Mouse (Mus musculus): Measurements from ENCODE around the gene Cep97. TPM values are rescaled to one million over a fixed set of nuclear protein-coding genes. Genes with fewer than 3 reads are reported as not detected.
A peak's percentile ranks its signal among the peaks of the same experiment; 100 is the strongest.
"Not testable (repeated sequence)": the region's sequence is repeated elsewhere in the genome, so short reads cannot be mapped to it uniquely, and the experiment has no call there.

Cep97 gene
- polyA plus RNA-seq, 1 experiment from 2014 or later = 19.6 TPM

GRCm38 (mm10) chr16:55967221-55967620 is 32.6 kb upstream of the Cep97 start:
- ATAC-seq (ENCODE audit: insufficient read depth, low FRiP score, low TSS enrichment) (no peak), DNase-seq (ENCODE audit: low spot score) (no peak)
- H3K27ac ChIP-seq (ENCODE audit: low read depth, low read length) = no peak overlapping the region; the same call in 1 of the 2 replicates
- H3K9me3 ChIP-seq (ENCODE audit: control insufficient read depth, low read length) = no peaks in the 10 kb centered on the region
- H3K27me3 ChIP-seq (ENCODE audit: control insufficient read depth, insufficient read depth, low read length) = no peaks in the 10 kb centered on the region
- peak overlapping the region; percentile 89 for H3K9ac ChIP-seq (ENCODE audit: low read length)
- H3K4me3 ChIP-seq (ENCODE audit: low read depth, low read length) = peak overlapping the region; percentile 77
- H3K36me3 ChIP-seq (ENCODE audit: control insufficient read depth, insufficient read depth, low read length) = peaks cover 11% of the 10 kb centered on the region
- WGBS = 29% methylated on average over 1 of the region's 1 CpGs
- peaks cover 4% of the 10 kb centered on the region; the same call in 1 of the 2 replicates for H3K4me1 ChIP-seq (ENCODE audit: control insufficient read depth, insufficient read depth, low read length)
- peak overlapping the region; percentile 90 for H3K4me2 ChIP-seq (ENCODE audit: low read depth)

- H3K4me3 ChIP-seq (ENCODE audit: low read depth, low read length) = peak within 1 kb of the TSS; percentile 77
- peaks cover 4% of the 10 kb centered on the region; the same call in 1 of the 2 replicates for H3K4me1 ChIP-seq (ENCODE audit: control insufficient read depth, insufficient read depth, low read length)
- ATAC-seq (ENCODE audit: insufficient read depth, low FRiP score, low TSS enrichment) (peak; percentile 92), DNase-seq (ENCODE audit: low spot score) (peak; percentile 93)
- no peaks in the 10 kb centered on the region for H3K27me3 ChIP-seq (ENCODE audit: control insufficient read depth, insufficient read depth, low read length)
- H3K9ac ChIP-seq (ENCODE audit: low read length) = peak within 1 kb of the TSS; percentile 89
- H3K4me2 ChIP-seq (ENCODE audit: low read depth) = peak within 1 kb of the TSS; percentile 90
- WGBS = under 1% methylated on average over 42 of the region's 42 CpGs
- H3K27ac ChIP-seq (ENCODE audit: low read depth, low read length) = peak within 1 kb of the TSS; percentile 69
- H3K36me3 ChIP-seq (ENCODE audit: control insufficient read depth, insufficient read depth, low read length) = peaks cover 5% of the 10 kb centered on the region
- no peaks in the 10 kb centered on the region for H3K9me3 ChIP-seq (ENCODE audit: control insufficient read depth, low read length)
These were observed 31.7 kb upstream of the Cep97 start, which contains the start of gene Rpl24 for GRCm38 (mm10) chr16:55966212-55966871. TSS of gene Rpl24 (plus strand) at chr16:55966275.

- ATAC-seq (ENCODE audit: insufficient read depth, low FRiP score, low TSS enrichment) = no peak
- H3K4me3 ChIP-seq (ENCODE audit: low read depth, low read length) = no peak overlapping the region
- H3K4me1 ChIP-seq (ENCODE audit: control insufficient read depth, insufficient read depth, low read length) = peaks cover 4% of the 10 kb centered on the region; the same call in 1 of the 2 replicates
- H3K27me3 ChIP-seq (ENCODE audit: control insufficient read depth, insufficient read depth, low read length) = no peaks in the 10 kb centered on the region
- H3K27ac ChIP-seq (ENCODE audit: low read depth, low read length) = no peak overlapping the region
- no peaks in the 10 kb centered on the region for H3K36me3 ChIP-seq (ENCODE audit: control insufficient read depth, insufficient read depth, low read length)
- no peak overlapping the region for H3K9ac ChIP-seq (ENCODE audit: low read length)
- H3K4me2 ChIP-seq (ENCODE audit: low read depth) = no peak overlapping the region
- WGBS = 66% methylated on average over 4 of the region's 4 CpGs
- DNase-seq (ENCODE audit: low spot score) = peak; percentile 25
- H3K9me3 ChIP-seq (ENCODE audit: control insufficient read depth, low read length) = no peaks in the 10 kb centered on the region
These were observed 29.7 kb upstream of the Cep97 start for GRCm38 (mm10) chr16:55964126-55964949.

- not testable (repeated sequence) for H3K27me3 ChIP-seq (ENCODE audit: control insufficient read depth, insufficient read depth, low read length); ATAC-seq (ENCODE audit: insufficient read depth, low FRiP score, low TSS enrichment); H3K4me1 ChIP-seq (ENCODE audit: control insufficient read depth, insufficient read depth, low read length); H3K9me3 ChIP-seq (ENCODE audit: control insufficient read depth, low read length); H3K4me2 ChIP-seq (ENCODE audit: low read depth); H3K9ac ChIP-seq (ENCODE audit: low read length); H3K36me3 ChIP-seq (ENCODE audit: control insufficient read depth, insufficient read depth, low read length); H3K4me3 ChIP-seq (ENCODE audit: low read depth, low read length); DNase-seq (ENCODE audit: low spot score); H3K27ac ChIP-seq (ENCODE audit: low read depth, low read length)
- WGBS = 89% methylated on average over 5 of the region's 11 CpGs
These were observed 28.4 kb upstream of the Cep97 start for GRCm38 (mm10) chr16:55963068-55963467.

GRCm38 (mm10) chr16:55954196-55954595 is 19.5 kb upstream of the Cep97 start:
- DNase-seq (ENCODE audit: low spot score); H3K27me3 ChIP-seq (ENCODE audit: control insufficient read depth, insufficient read depth, low read length); H3K36me3 ChIP-seq (ENCODE audit: control insufficient read depth, insufficient read depth, low read length); ATAC-seq (ENCODE audit: insufficient read depth, low FRiP score, low TSS enrichment); H3K4me3 ChIP-seq (ENCODE audit: low read depth, low read length); H3K9me3 ChIP-seq (ENCODE audit: control insufficient read depth, low read length); H3K27ac ChIP-seq (ENCODE audit: low read depth, low read length); H3K4me1 ChIP-seq (ENCODE audit: control insufficient read depth, insufficient read depth, low read length); H3K4me2 ChIP-seq (ENCODE audit: low read depth); H3K9ac ChIP-seq (ENCODE audit: low read length): not testable (repeated sequence)
- 94% methylated on average over 9 of the region's 9 CpGs for WGBS

- H3K27me3 ChIP-seq (ENCODE audit: control insufficient read depth, insufficient read depth, low read length) = no peaks in the 10 kb centered on the region
- H3K4me1 ChIP-seq (ENCODE audit: control insufficient read depth, insufficient read depth, low read length) = no peaks in the 10 kb centered on the region
- no peak for ATAC-seq (ENCODE audit: insufficient read depth, low FRiP score, low TSS enrichment)
- H3K9me3 ChIP-seq (ENCODE audit: control insufficient read depth, low read length) = no peaks in the 10 kb centered on the region
- DNase-seq (ENCODE audit: low spot score) = no peak
- H3K4me3 ChIP-seq (ENCODE audit: low read depth, low read length) = no peak overlapping the region
- H3K4me2 ChIP-seq (ENCODE audit: low read depth) = no peak overlapping the region
- H3K9ac ChIP-seq (ENCODE audit: low read length) = no peak overlapping the region
- no peak overlapping the region for H3K27ac ChIP-seq (ENCODE audit: low read depth, low read length)
- H3K36me3 ChIP-seq (ENCODE audit: control insufficient read depth, insufficient read depth, low read length) = no peaks in the 10 kb centered on the region
These were observed 18.1 kb upstream of the Cep97 start for GRCm38 (mm10) chr16:55952771-55953170.

- Histone ChIP-seq H3K4me3 (ENCODE audit: low read depth, low read length) (no peak overlapping the region), H3K9me3 (ENCODE audit: control insufficient read depth, low read length) (no peaks in the 10 kb centered on the region), H3K4me2 (ENCODE audit: low read depth) (no peak overlapping the region), H3K9ac (ENCODE audit: low read length) (no peak overlapping the region), H3K27ac (ENCODE audit: low read depth, low read length) (no peak overlapping the region), H3K4me1 (ENCODE audit: control insufficient read depth, insufficient read depth, low read length) (no peaks in the 10 kb centered on the region), H3K36me3 (ENCODE audit: control insufficient read depth, insufficient read depth, low read length) (no peaks in the 10 kb centered on the region), H3K27me3 (ENCODE audit: control insufficient read depth, insufficient read depth, low read length) (no peaks in the 10 kb centered on the region)
- WGBS = 81% methylated on average over 7 of the region's 7 CpGs
- no peak for DNase-seq (ENCODE audit: low spot score)
- ATAC-seq (ENCODE audit: insufficient read depth, low FRiP score, low TSS enrichment) = no peak
These were observed 17.1 kb upstream of the Cep97 start for GRCm38 (mm10) chr16:55951679-55952327.

- no peaks in the 10 kb centered on the region for H3K9me3 ChIP-seq (ENCODE audit: control insufficient read depth, low read length)
- DNase-seq (ENCODE audit: low spot score) = peak; percentile 76
- no peak overlapping the region for H3K9ac ChIP-seq (ENCODE audit: low read length)
- no peak overlapping the region for H3K4me3 ChIP-seq (ENCODE audit: low read depth, low read length)
- H3K27me3 ChIP-seq (ENCODE audit: control insufficient read depth, insufficient read depth, low read length) = no peaks in the 10 kb centered on the region
- no peaks in the 10 kb centered on the region for H3K4me1 ChIP-seq (ENCODE audit: control insufficient read depth, insufficient read depth, low read length)
- H3K27ac ChIP-seq (ENCODE audit: low read depth, low read length) = no peak overlapping the region
- 47% methylated on average over 19 of the region's 19 CpGs for WGBS
- H3K36me3 ChIP-seq (ENCODE audit: control insufficient read depth, insufficient read depth, low read length) = no peaks in the 10 kb centered on the region
- ATAC-seq (ENCODE audit: insufficient read depth, low FRiP score, low TSS enrichment) = peak; percentile 60
- H3K4me2 ChIP-seq (ENCODE audit: low read depth) = no peak overlapping the region
These were observed 16.5 kb upstream of the Cep97 start for GRCm38 (mm10) chr16:55950946-55951678.

Measured in neural tube, embryonic 11.5 days (tissue).